Mouse (Mus musculus) cerebellum, adult 2 months (tissue): Measurements from ENCODE around the gene Ccdc116. TPM values are rescaled to one million over a fixed set of nuclear protein-coding genes. Genes with fewer than 3 reads are reported as not detected.
"Not testable (repeated sequence)": the region's sequence is repeated elsewhere in the genome, so short reads cannot be mapped to it uniquely, and the experiment has no call there.

ENCODE experiments used
- DNase-seq, 2 experiments: peaks; one replicate each; pipeline ENCODE4 v3.0.0; 2021
- H3K27ac ChIP-seq: fragments of 200-500 bp; 2 replicates; pipeline ENCODE4 v1.5.1; 2012; ENCODE audit warnings: low read length, control low read depth, inconsistent platforms; ENCODE audit not compliant: insufficient read depth
- H3K27me3 ChIP-seq: fragments of 200-500 bp; 2 replicates; pipeline ENCODE4 v1.6.1; 2012; ENCODE audit warnings: inconsistent platforms, mild to moderate bottlenecking, low read length, moderate library complexity; ENCODE audit not compliant: control insufficient read depth, insufficient read depth
- H3K4me1 ChIP-seq: fragments of 200-500 bp; 2 replicates; pipeline ENCODE4 v1.6.1; 2011; ENCODE audit warnings: low read length; ENCODE audit not compliant: control insufficient read depth, insufficient read depth
- H3K4me3 ChIP-seq: fragments of 200-500 bp; replicated peaks from 2 replicates; pipeline ENCODE3; 2011; ENCODE audit warnings: mild to moderate bottlenecking, low read depth, low read length, control low read depth; ENCODE audit not compliant: insufficient read depth
- CTCF ChIP-seq: fragments of 200-500 bp; IDR thresholded peaks from 2 replicates; pipeline ENCODE4 v1.5.1; 2011; ENCODE audit warnings: low read depth, mild to moderate bottlenecking, control low read depth, low read length, moderate library complexity, borderline replicate concordance; ENCODE audit not compliant: insufficient read depth
- POLR2A ChIP-seq: fragments of 200-500 bp; IDR thresholded peaks from 2 replicates; pipeline ENCODE4 v1.6.1; 2011; ENCODE audit warnings: low read length, control low read depth, borderline replicate concordance; ENCODE audit not compliant: insufficient read depth
- WGBS: fragments of 180-500 bp; shearing (Covaris S2); methylation state at CpG from one replicate; pipeline ENCODE4 v1.1.7; 2018; 5-methylcytosine and 5-hydroxymethylcytosine counted together
- polyA plus RNA-seq: library from polyadenylated mRNA; depleted of rRNA; stranded (reverse); fragments of >200 nt; gene quantifications from 2 replicates; pipeline ENCODE4 v1.2.3, GENCODE M21; 2012

Ccdc116 gene
- polyA plus RNA-seq, 1 experiment: 1.5 TPM

- H3K27ac ChIP-seq: no peak overlapping the region
- DNase-seq: no peak
- no peaks in the 10 kb centered on the region for H3K27me3 ChIP-seq
- H3K4me3 ChIP-seq: no peak overlapping the region
- TF ChIP-seq CTCF (no peak), POLR2A (no peak)
- WGBS: 77% methylated on average over 2 of the region's 2 CpGs
- no peaks in the 10 kb centered on the region for H3K4me1 ChIP-seq
Measured at GRCm38 (mm10) chr16:17175765-17176164, 28.7 kb upstream of the Ccdc116 start.

GRCm38 (mm10) chr16:17168049-17168448, 21.0 kb upstream of the Ccdc116 start:
- H3K27me3 ChIP-seq: no peaks in the 10 kb centered on the region
- 84% methylated on average over 5 of the region's 5 CpGs for WGBS
- no peak overlapping the region for H3K27ac ChIP-seq
- no peak for TF ChIP-seq CTCF
- TF ChIP-seq POLR2A: no peak
- no peak overlapping the region for H3K4me3 ChIP-seq
- H3K4me1 ChIP-seq: no peaks in the 10 kb centered on the region
- DNase-seq: no peak

GRCm38 (mm10) chr16:17167179-17167578, 20.1 kb upstream of the Ccdc116 start:
- DNase-seq: no peak
- TF ChIP-seq POLR2A (no peak), CTCF (no peak)
- Histone ChIP-seq H3K27me3 (no peaks in the 10 kb centered on the region), H3K4me1 (no peaks in the 10 kb centered on the region), H3K27ac (no peak overlapping the region), H3K4me3 (no peak overlapping the region)

GRCm38 (mm10) chr16:17165478-17165877, 18.4 kb upstream of the Ccdc116 start:
- not testable (repeated sequence) for DNase-seq, H3K4me1 ChIP-seq
- 100% methylated on average over 1 of the region's 1 CpGs for whole genome bisulfite sequencing

GRCm38 (mm10) chr16:17154346-17154745, 7.3 kb upstream of the Ccdc116 start:
- TF ChIP-seq POLR2A (no peak), CTCF (no peak)
- WGBS: 96% methylated on average over 2 of the region's 2 CpGs
- Histone ChIP-seq H3K4me1 (no peaks in the 10 kb centered on the region), H3K27ac (no peak overlapping the region), H3K4me3 (no peak overlapping the region), H3K27me3 (no peaks in the 10 kb centered on the region)
- DNase-seq: no peak

More at GRCm38 (mm10) chr16:17165478-17165877, 18.4 kb upstream of the Ccdc116 start:
- not testable (repeated sequence) for H3K27ac ChIP-seq, H3K27me3 ChIP-seq, H3K4me3 ChIP-seq

GRCm38 (mm10) chr16:17151874-17152273, 4.8 kb upstream of the Ccdc116 start:
- no peak overlapping the region for H3K27ac ChIP-seq
- H3K27me3 ChIP-seq: no peaks in the 10 kb centered on the region
- 94% methylated on average over 4 of the region's 4 CpGs for WGBS
- peaks cover 5% of the 10 kb centered on the region; the same call in 1 of the 2 replicates for H3K4me1 ChIP-seq
- TF ChIP-seq POLR2A (no peak), CTCF (no peak)
- H3K4me3 ChIP-seq: no peak overlapping the region
- DNase-seq: no peak

GRCm38 (mm10) chr16:17150520-17151258, 3.7 kb upstream of the Ccdc116 start:
- H3K4me3 ChIP-seq: no peak overlapping the region
- H3K4me1 ChIP-seq: peaks cover 5% of the 10 kb centered on the region; the same call in 1 of the 2 replicates
- WGBS: 82% methylated on average over 7 of the region's 7 CpGs
- TF ChIP-seq CTCF (no peak), POLR2A (no peak)
- no peak overlapping the region for H3K27ac ChIP-seq
- H3K27me3 ChIP-seq: no peaks in the 10 kb centered on the region
- DNase-seq: no peak

- 37% methylated on average over 16 of the region's 16 CpGs for WGBS
- Histone ChIP-seq H3K27ac (no peak overlapping the region), H3K27me3 (no peaks in the 10 kb centered on the region), H3K4me3 (no peak overlapping the region), H3K4me1 (peaks cover 5% of the 10 kb centered on the region; the same call in 1 of the 2 replicates)
- TF ChIP-seq POLR2A: no peak
- TF ChIP-seq CTCF: no peak
- DNase-seq: peak; percentile 18 to 23
Measured at GRCm38 (mm10) chr16:17148084-17148483, 1.1 kb upstream of the Ccdc116 start.
